8 mouse cellular contexts compared by ENCODE assay signal in the genomic region with DNA sequence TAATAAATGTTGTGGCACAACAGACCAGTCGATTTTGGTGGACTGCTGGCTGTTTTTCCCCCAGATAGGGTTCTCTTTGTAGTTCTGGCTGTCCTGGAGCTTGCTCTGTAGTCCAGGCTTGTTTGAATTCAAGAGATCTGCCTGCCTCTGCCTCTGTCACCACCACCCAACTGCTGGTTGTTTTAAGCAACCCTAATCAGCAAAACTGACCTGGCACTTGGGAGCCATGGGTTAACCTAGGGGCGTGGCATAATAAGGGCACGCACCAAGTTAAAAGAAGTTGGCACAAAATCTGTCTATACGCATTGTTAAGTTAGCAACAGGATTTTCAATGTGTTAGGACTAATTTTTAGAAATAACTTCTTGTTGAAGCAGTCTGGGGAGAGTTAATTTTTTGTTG. TPM values are rescaled to one million over a fixed set of nuclear protein-coding genes. Genes with fewer than 3 reads are reported as not detected.
DNase-seq lines count a peak whose midpoint lies in the region; ATAC-seq lines count a peak whose summit lies in the region.

No protein-coding gene starts in this region.

- WGBS in forebrain, embryonic 13.5 days: 87% methylated on average over 4 of the region's 4 CpGs
- 63% methylated on average over 4 of the region's 4 CpGs for WGBS in liver, embryonic 13.5 days (ENCODE audit: insufficient replicate concordance)

- H3K9me3 ChIP-seq in forebrain, embryonic 13.5 days (replicated peaks): no peaks in the 10 kb centered on the region
- no peaks in the 10 kb centered on the region for H3K9me3 ChIP-seq in liver, embryonic 13.5 days (replicated peaks)

- peak; percentile 65 for DNase-seq in cerebellum, adult 9-11 months
- DNase-seq in cerebellum, postnatal 36 days: no peak
- DNase-seq in 3134 (ENCODE audit: extremely low read depth, insufficient read length, low spot score): peak; percentile 36
- peak; percentile 17 for DNase-seq in liver, embryonic 13.5 days
- DNase-seq in urinary bladder, postnatal 14 days (ENCODE audit: low spot score): no peak
- DNase-seq in ovary, adult 18-20 months (ENCODE audit: low spot score): no peak
- DNase-seq in layer of hippocampus, adult 8-10 months (ENCODE audit: low spot score in 2 of 2): no peak

- no peak for ATAC-seq in forebrain, embryonic 13.5 days
- ATAC-seq in liver, embryonic 13.5 days (ENCODE audit: low read depth): no peak

- no peaks in the 10 kb centered on the region for H3K27me3 ChIP-seq in forebrain, embryonic 13.5 days
- H3K27me3 ChIP-seq in liver, embryonic 13.5 days: no peaks in the 10 kb centered on the region

- peak overlapping the region; percentile 94; the same call in 1 of the 2 replicates for H3K27ac ChIP-seq in forebrain, embryonic 13.5 days
- peak overlapping the region; percentile 77 for H3K27ac ChIP-seq in liver, embryonic 13.5 days

- peak overlapping the region; percentile 94; the same call in 1 of the 2 replicates for H3K4me3 ChIP-seq in forebrain, embryonic 13.5 days
- H3K4me3 ChIP-seq in liver, embryonic 13.5 days (replicated peaks): peak overlapping the region; percentile 99

- H3K9ac ChIP-seq in forebrain, embryonic 13.5 days: peak overlapping the region; percentile 80; the same call in 1 of the 2 replicates
- H3K9ac ChIP-seq in liver, embryonic 13.5 days: peak overlapping the region; percentile 100

- H3K36me3 ChIP-seq in forebrain, embryonic 13.5 days (ENCODE audit: poor library complexity, severe bottlenecking): no peaks in the 10 kb centered on the region
- peaks cover 2% of the 10 kb centered on the region for H3K36me3 ChIP-seq in liver, embryonic 13.5 days

- peak overlapping the region; percentile 63 for H3K4me2 ChIP-seq in forebrain, embryonic 13.5 days
- peak overlapping the region; percentile 94 for H3K4me2 ChIP-seq in liver, embryonic 13.5 days

- H3K4me1 ChIP-seq in forebrain, embryonic 13.5 days: peaks cover 22% of the 10 kb centered on the region
- peaks cover 32% of the 10 kb centered on the region for H3K4me1 ChIP-seq in liver, embryonic 13.5 days (replicated peaks)

RNA-seq across cellular contexts. Expression of gene Xpo1, which starts 1.3 kb away (rescaled TPM):
- 91.5 and 101 TPM in 2 replicates for polyA plus RNA-seq in forebrain, embryonic 13.5 days (2015; fragmentation: Nextera tagmentation; extraction: Ambion mirVana)
- 51.4 and 71.1 TPM in 2 replicates for polyA plus RNA-seq in liver, embryonic 13.5 days (2015; fragmentation: Nextera tagmentation; extraction: Ambion mirVana)
- 10 to 100 TPM; 58.3 to 77.8 (median 67.6) TPM for total RNA-seq in layer of hippocampus, adult 8-10 months (2022)

RNA-seq across cellular contexts. Expression of gene Usp34, which starts 52.1 kb away (rescaled TPM):
- polyA plus RNA-seq in forebrain, embryonic 13.5 days (2015; fragmentation: Nextera tagmentation; extraction: Ambion mirVana): 27.1 and 29.8 TPM in 2 replicates
- 9.4 and 9.5 TPM in 2 replicates for polyA plus RNA-seq in liver, embryonic 13.5 days (2015; fragmentation: Nextera tagmentation; extraction: Ambion mirVana)
- total RNA-seq in layer of hippocampus, adult 8-10 months (2022): 10 to 100 TPM; 79.2 to 95.1 (median 91.7) TPM

Comparison
In these comparisons a context has a peak if more than half of its experiments do, and no peak if none do; other contexts are left out.
1. DNase-seq: peak in cerebellum, adult 9-11 months (single experiment), 3134 (single experiment) and liver, embryonic 13.5 days (single experiment); none in cerebellum, postnatal 36 days (0 of 2), urinary bladder, postnatal 14 days (single experiment), ovary, adult 18-20 months (single experiment) and layer of hippocampus, adult 8-10 months (0 of 2).